Mouse (Mus musculus) C2C12 (cell line): ENCODE measurements at regions not wholly inside any gene's neighbourhood (a gene's known extent, or its start where the extent isn't known, plus 50 kb on each side); places are given as distances from the start of the nearest gene placed in this dataset.

Source experiments
- CEBPB ChIP-seq: IDR thresholded peaks from one replicate; pipeline ENCODE4 v1.6.1; 2011; ENCODE audit warnings: low read depth, mild to moderate bottlenecking, control low read depth, moderate library complexity
- CTCF ChIP-seq: IDR thresholded peaks from one replicate; pipeline ENCODE4 v1.5.1; 2011; ENCODE audit not compliant: control insufficient read depth, insufficient read depth, insufficient read length
- MAX ChIP-seq: IDR thresholded peaks from one replicate; pipeline ENCODE4 v1.6.1; 2011; ENCODE audit warnings: mild to moderate bottlenecking, control low read depth
- USF1 ChIP-seq: IDR thresholded peaks from one replicate; pipeline ENCODE4 v1.6.1; 2011; ENCODE audit warnings: low read depth, mild to moderate bottlenecking, control low read depth, moderate library complexity

DNA sequence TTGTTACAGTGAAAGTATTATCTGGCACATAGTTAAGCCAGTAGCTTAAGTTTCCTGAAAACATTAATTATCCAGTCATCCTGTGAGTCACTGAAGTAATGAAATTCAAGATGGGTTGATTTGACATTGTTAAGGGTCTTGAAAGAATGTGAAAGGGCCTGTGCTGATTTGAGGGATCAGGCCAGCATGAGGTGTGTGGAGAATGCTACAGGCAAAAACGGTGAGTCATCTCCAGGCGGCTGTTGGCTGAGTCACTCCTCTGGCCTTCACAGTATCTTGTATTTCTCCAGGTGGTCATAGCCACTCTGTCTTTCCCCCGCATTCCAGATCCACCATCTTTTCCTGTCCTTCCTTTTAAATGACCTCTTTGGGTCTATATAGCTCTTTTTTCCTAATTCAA, 50.4 kb upstream of the Sema3e start:
- TF ChIP-seq CTCF (no peak), MAX (peak; percentile 74), USF1 (peak; percentile 5), CEBPB (no peak)
